Mouse (Mus musculus): ENCODE measurements around the gene Efcab6.

DNA sequence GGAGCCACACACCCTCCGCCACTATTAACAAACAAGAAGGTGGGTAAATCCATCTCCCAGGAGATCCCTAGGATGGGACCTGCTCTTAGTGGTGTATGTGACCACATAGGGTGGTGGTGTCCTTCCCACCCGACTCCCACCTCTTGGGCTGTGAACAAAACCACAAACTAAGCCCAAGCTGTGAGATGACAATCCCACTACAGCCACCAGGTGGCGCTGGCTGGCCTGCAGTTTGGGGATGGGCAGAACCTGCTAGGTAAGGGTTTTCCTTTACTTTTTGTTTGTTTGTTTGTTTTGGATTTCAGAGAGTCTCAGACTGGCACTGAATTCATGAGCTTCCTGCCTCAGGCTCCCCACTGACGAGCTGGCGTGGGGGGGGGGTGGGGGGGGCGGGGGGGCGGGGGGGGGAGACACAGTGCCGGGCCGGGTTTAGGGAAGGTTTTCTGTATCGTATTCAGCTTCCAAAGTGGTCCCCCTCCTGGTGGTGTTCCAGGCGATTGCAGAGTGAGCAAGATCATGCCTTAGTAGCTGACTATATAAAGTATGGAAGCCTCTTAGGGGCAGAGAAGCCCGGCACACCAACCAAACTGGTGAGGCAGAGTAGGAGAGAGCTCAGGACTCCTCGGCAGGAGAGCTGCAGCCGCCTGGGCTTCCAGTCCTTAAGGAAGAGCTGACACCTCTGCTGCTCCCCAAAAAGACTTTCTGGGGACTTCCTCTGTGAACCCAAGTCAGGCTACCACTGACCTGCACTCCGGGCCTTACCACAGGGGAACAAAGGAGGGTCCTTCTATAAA is 8.9 kb upstream of the Efcab6 start:
- TF ChIP-seq CTCF (conservative IDR thresholded peaks at IDR 0.05; ENCODE audit: insufficient read depth, insufficient read length, low read depth, low read length): peak; percentile 89
- TF ChIP-seq POLR2A (IDR thresholded peaks at IDR 0.05; ENCODE audit: low read depth, low read length): no peak

Data from kidney, adult 2 months (tissue).